Mouse (Mus musculus) lung, postnatal 10 days (tissue): ENCODE measurements at regions not wholly inside any gene's neighbourhood (a gene's known extent, or its start where the extent isn't known, plus 50 kb on each side); places are given as distances from the start of the nearest gene placed in this dataset.
A peak's percentile ranks its signal among the peaks of the same experiment; 100 is the strongest.

Source experiments
- DNase-seq: peaks from one replicate; pipeline ENCODE4 v3.0.0; 2021

DNA sequence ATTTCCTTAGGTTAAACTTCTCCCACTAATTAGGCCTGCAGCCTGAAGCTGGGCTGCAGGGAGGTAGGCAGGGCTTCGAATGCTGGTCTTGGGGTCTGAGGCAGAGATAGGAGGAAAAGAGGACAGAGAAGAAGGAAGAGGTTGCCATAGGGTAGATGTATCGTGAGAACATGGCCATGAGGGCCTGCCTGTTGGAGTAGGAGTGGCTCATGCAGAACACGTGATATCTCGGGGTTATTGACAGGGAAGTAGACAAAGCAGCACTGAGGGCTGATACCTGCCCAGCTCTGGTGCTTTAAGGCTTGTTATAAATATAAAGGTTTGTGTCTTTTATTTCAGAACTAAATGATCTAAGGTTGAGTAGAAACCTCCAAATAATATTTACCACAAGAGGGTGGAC, 628.9 kb downstream of the Zfp706 start:
- no peak for DNase-seq

DNA sequence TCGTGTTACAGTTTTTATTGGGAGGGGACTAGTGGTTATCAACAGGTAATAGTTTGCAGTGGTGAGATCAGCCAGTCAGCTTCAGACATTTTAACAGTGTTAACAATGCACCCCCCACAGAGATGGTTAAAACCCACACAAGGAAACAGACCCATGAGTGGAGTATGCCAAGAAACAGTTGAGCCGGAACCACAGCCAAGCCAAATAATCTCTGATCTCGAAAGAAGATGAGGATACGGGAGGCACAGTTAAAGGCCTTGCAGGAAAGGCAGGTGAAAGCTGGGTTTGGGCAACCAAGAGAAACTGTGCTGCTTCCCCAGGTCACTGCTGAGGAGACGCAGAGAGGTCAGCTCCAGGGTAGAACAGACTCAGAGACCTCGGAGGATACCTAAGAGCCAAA, 631.0 kb downstream of the Zfp706 start:
- DNase-seq: no peak

DNA sequence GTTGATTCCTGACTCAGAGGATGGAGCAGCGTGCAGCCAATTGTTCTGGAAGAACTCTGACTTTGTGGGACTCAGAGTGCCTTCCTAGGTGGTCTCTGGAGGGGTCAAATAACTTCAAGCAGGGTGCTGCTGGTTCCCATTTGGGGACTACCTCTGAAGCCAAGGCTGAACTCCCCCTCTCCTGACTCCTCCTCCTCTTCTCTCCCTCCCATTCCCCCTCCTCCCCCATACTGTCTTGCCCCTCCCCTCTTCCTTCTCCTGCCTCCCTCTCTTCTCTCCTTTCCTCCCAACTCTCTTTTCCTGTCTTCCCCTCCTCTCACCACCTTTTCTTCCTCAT, 632.1 kb downstream of the Zfp706 start:
- DNase-seq: peak; percentile 28

DNA sequence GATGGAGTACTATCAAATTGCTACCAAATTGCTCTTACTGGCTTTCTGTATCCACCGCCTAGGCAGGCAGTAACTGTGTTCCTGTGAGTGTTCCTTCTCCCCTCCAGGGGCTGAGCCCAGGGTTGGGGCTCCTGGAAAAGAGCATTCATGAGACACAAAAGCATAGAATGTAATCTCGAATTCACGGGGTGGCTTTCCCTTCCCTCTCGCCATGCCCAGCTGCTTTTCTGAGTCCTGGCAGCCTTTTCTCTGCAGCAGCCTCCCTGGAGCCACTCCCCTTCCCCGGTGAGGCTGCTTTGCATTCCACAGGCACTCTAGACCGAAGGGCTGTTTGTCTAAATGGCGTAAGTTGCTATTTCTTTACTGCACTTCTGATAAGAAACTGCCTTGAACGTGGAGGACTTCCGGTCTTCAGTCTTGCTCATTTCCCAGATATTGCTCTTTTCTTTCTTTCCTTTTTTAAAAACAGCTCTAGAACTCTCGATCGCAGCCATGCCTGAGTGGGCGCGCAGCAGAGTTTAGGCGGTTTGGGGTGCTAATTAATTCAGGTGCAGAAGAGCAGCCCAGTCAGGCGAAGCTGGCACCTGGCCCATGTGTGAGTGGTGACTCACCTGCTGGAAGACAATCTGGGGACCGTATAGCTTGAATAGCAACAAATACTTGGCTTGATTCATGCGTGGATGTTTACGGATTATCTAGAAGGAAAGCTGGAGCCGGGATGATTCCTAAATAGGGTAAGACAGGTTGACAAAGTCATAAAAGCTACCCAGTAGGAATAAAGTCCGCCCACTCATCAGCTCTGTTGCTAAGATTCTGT, 632.6 kb downstream of the Zfp706 start:
- DNase-seq: peak; percentile 80

DNA sequence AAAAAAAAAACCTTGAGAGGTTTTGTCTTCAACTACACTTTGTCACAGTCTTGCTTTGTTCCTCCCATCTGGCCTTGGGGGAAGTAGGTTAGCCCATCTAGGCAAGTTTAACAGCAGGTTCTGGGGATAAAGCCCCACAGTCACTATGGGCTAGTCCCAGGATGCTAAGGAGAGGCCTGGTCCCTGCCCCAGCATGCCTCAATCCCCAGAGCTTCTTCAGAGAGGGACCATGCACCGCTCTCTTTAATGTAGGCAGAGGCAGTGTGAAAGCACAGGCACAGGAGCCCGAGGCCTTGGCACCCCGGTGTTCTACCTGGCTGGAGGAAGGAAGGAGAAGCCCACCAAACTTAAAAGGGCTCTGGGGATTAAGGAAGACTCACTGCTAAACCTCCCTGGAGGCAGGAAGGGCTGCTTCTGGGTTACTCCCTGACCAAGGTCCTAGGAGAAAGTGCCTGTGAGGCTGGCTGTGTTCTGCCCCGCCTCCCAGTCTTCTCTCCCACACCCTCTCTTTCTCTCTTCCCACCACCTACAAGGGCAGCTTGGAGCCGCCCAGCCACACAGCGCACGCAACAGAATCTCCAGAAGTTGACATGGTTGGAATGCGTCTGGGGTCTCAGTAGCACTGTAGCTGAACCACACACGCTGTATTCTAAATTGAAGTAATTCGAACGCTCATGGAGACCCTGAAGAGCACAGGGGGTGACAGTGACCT, 633.5 kb downstream of the Zfp706 start:
- peak; percentile 51 for DNase-seq

DNA sequence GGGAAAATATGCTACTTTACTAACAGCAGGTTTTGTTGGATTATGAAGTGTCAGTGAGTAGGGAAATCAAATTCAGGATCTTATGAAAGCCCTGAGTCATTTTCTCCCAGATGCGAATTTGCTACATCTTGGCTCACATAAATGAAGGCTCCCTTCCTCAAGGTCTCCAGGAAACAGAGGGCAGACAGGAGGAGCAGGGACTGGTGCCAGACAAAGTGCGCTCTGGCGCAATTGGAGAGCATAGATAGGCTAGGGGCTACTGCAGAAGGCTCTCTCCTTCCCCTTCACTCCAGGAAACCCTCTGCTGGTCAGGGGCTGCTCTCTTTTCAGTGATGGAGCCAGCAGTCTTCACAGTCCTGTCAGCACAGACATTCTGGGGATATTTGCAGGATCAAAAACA, 634.1 kb downstream of the Zfp706 start:
- DNase-seq: peak; percentile 55

DNA sequence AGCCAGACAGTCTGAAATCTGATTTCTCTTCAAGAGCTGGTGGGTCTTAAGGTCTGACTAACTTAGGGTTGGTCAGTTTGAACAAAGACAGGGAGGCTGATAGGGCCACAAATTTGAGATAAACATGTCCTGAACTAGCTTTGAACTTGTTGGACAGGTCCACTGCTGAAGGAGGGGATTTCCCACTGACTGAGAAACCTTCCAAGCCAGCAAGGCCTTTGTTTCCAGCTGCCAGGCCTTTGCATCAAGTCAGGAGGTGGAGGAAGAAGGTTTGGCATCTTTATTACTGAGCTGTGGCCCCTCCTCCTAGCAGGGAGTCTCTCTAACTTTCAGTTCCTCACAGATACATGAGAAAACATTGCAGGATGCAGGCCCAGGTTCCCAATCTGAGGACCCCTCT, 636.2 kb downstream of the Zfp706 start:
- peak; percentile 35 for DNase-seq

DNA sequence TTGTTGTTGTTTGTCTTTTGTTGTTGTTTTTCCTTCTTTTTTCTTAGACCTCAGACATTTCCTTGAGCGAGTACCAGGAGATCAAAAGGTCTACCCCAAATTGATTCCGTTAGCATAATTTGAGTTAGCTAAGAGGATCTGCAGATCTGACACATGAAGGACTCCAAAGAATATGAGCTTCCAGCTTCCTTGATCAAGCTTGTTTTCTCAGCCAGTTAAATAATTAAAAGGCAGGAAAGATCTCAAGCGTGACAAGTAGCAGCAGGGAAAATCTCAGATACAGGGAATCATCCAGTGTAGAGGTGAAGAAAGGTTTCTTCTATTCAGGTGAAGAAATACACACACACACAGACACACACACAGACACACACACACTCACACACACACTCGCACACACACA, 636.7 kb downstream of the Zfp706 start:
- no peak for DNase-seq

DNA sequence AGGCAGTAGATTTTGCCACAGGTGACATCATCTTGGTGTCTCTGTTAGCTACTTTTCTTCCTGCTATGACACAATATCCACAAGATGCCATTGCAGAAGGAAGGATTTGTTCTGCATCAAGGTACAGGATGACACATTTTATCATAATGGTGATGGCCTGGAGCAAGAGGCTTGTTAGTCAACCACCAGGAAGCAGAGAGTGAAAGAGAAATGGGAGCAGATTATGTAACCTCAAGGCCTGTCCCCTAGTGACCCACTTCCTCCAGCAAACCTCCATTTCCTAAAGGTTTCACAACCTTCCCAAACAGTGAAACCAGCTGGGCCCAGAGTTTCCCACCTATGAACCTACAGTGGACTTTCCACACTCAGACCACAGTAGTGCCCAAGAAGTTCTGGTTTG, 640.3 kb downstream of the Zfp706 start:
- no peak for DNase-seq

DNA sequence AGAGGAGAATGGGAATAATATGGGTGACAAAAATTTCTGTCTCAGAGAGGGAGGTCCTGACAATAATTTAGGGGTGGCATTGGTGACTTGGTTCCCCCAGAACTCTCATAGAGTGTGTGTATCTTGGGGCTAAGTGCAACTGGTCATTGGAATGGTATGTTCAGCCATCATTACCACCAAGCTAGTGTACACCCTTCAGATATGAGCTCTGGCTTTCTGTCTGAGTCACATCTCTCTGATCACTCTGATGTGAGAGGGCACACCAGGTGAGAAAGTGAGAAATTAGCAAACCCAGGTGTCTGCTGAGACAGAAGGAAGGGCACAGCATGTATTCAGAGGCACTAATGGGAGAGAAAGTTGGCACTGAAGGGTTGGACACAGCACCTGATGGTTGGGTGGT, 642.8 kb downstream of the Zfp706 start:
- DNase-seq: no peak

DNA sequence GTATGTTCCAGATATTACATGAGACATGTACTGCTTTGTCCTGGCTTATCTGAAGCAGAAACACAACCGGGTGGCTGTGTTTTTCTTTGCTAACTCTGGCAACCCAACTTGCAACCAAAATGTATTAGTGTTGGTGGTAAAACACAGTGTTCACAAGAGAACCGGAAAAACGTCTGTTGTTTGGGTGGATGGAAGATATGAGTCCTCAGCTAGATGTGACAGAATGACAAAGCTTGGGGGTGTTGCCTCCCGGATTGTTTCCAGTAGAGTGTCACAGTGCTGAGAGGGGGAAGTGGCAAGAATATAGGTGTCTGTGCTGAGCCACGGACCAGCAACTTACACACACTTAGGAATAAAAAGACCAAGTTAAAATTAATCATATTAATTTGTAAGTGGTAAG, 643.5 kb downstream of the Zfp706 start:
- peak; percentile 35 for DNase-seq

DNA sequence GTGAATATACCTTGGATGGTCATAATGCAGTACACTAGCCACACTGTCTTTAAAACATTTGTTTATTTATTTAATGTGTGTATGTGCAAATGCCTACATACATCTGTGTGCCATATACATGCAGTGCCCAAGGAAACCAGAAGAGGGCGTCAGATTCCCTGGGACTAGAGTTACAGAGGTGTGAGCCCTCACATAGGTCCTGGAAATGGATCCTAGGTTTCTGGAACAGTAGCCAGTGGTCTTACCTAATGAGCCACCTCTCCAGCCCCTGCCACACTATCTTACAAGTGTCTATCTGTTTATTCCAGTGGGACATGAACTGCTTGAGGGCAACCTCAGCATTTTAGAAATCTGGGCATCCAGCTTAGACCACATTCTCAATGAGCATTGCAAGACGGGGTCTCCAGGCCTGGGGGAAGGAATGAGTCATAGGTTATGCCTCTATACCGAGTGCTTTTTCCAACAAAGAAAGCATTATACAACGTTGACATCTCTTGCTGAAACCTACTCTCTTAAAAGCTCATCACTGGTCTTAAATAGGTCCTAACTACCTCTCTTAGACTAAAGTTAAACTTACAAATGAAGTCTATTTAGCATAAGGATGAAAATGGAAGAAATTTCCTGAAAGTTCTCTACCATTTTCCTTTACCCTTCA, 644.5 kb downstream of the Zfp706 start:
- no peak for DNase-seq

DNA sequence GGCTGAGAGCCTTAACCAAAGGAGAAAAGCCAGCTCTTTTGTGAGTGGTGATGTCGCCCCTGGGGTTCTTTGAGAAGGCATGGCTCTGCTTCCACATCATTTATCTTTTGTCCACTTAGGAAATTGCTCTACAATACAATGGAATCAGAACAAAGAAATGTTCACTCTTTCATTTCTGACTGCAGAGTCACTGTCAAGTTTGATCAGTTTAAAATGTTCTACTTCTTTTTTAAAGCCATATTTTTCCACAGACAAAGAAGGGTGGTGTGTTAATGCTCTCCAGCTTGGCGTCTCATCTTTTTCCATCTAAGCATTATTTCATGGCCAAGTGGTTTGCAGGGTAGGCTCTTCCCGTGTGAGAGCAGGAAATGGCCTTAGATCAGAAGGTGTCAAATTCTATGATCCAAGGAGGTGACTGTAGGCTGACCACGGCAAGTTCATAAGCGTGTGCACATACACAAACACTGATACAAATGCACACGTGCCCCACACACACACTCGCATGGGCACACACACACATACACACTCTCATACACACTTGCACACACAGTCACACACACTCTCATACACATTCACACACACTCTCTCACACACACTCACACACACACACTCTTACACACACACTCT, 645.9 kb downstream of the Zfp706 start:
- DNase-seq: no peak

DNA sequence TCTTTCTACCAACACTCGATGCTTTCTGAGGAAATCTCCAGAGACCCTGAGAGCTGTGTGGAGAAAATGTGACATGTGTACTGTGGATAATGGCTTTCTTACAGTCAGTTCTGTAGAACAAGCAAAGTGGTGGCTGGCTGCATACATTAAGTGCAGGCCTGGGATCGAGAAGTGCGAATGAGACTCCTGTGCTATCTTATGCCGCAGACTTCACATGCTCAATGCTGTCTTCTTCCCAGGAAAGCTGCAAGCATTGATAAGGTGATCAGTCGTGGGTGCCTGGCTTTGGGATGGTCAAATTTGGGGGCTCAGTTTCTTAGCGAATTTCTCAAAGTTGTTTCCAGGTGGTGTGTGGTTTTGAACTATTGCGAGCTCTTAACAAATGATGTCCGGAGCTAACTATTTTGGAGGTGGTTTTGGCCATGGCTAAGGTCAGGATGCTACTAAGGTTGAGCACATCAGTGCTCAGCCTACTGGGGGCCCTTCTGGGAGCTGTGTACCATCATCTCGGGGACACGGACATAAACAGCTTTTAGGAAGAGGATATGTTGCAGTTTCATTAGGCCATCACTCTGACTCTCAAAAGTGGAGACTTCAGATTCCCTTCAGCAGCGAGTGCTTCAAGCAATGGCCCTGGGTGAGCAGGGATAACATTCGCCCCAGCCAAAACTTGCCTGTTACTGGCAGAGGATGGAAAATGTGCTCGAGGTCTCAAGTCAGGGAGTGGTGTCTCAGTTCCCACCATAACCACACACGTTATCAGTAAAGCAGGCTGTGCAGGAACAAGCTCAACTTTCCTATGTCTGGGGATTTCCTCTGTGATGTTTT, 646.7 kb downstream of the Zfp706 start:
- DNase-seq: peak; percentile 35

DNA sequence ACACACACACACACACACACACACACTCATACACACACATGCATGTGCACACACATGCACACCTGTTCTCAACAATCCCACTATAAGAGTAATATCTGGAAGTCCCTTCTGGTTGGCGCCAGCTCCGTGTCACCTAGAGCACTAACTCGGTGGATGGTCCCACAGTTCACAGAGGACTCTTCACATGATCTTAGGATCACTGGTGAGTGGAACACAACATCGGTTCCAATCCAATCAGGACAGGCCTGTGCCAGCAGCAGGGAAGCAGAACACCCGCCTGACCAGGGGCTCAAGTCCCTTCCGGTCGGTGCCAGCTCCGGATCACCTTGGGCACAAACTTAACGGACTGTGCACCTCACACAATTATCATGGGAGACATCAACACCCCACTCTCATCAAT, 651.7 kb downstream of the Zfp706 start:
- DNase-seq: no peak

DNA sequence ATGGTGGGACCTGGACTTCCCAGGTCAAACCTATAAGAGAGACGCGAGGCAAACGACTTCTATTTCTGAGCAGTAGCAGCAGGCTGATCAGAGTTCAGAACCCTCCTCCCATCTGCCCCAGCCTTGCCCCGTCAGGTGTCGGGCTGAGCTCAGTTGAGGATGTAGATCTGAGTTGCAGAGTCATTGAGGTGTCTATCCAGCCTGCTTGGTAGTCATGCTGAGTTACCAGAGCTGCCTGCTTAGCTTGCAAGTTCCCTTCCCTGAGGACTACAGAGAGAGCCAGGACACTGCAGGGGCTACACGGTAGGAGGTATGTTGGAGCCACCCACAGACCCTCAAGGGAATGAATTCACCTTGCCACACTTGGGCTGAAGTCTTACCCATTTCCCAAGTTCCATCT, 653.0 kb downstream of the Zfp706 start:
- DNase-seq: no peak

DNA sequence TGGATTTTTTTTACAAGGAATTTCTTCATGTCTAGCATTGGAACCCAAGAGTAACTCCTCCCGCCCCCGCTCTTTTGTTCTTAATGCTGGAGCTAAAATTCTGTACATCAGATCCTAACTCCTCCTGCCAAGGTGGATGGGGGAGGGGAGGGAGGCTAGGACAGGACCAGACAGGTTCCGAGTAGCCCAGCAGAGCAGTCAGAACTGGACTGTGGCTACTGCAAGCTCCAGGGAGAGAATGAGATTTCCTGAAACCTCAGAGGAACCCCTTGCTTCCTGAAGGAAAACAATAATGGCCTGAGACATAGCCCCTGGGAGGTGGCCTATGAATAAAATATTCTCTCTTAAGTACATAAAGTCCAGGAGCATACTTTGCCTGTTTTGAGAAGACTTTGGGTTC, 653.8 kb downstream of the Zfp706 start:
- DNase-seq: no peak

DNA sequence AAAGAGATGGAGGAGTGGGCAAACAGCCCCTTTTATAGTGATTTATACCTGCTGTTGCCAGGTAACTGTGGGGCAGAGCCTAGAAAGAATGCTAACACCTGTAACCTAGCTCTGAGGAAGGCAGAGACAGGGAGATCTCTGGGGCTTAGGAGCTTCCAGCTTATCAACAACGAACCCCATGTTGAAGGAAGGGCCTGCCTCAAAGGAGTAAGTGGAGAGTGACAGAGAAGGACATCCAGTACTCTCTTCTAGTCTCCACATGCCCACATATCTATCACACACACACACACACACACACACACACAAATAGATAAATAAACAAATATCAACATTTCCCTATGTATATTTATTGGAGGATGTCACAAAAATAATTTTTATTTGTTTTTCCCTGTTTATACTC, 654.6 kb downstream of the Zfp706 start:
- no peak for DNase-seq

DNA sequence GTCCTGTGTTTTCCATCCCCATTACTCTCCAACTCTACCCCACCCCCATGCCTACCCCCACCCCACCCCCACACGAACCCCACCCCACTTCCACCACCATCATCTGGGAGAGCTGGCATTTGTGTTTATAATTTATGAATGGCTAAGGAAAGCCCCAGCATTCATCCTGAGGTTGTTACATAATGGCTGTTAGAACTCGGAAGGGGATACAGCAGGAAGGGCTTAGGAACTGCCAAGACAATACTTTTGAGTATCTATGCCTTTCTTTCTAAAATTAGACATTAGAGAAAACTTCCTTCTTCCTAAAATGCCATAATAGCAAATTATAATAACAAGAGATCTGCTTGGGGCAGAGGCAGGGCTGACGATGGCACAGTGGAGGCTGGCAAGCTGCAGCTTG, 655.9 kb downstream of the Zfp706 start:
- DNase-seq: no peak

DNA sequence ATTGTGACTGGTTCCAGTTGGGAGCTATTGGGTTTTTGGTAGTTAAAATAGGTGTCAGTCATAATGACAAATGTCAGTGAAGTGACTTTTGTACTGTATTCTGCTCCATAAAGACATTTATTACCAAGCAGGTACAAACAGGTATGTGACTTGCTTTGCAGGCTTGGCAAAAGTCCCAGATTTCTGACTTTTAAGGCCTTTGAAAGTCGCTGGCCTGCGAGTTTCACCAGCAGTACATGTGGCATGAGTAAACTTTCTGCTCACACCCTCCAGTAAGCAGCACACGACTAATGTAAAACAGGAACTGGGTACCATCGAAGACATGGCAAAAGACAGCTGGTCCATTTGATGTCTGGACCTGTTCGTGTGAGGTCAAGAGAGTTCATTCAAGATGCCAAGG, 659.2 kb downstream of the Zfp706 start:
- DNase-seq: no peak

DNA sequence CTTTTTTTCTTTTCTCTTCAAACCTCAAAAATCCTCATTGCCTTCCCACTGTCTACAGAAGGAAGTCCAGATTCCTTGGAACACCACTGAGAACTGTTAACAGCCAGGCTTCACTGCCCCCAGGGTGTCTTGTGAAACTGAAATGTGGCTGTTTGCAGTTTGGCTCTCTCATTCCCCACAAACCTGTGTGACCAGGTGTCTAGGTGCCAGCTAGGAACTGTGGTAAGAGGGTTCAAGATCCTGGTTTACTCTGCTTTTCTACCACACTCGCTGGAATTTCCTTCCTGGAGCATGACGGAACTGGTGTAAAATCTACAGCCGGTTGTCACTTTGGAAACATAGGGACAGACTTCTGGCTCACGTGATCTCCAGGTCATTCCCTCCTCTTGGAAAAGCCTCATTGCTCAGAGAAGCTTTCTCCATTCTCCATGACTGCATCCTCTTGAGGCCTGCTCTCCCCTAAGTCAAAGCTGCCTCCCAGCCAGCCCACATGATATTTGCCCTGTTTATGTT, 660.2 kb downstream of the Zfp706 start:
- DNase-seq: peak; percentile 44

DNA sequence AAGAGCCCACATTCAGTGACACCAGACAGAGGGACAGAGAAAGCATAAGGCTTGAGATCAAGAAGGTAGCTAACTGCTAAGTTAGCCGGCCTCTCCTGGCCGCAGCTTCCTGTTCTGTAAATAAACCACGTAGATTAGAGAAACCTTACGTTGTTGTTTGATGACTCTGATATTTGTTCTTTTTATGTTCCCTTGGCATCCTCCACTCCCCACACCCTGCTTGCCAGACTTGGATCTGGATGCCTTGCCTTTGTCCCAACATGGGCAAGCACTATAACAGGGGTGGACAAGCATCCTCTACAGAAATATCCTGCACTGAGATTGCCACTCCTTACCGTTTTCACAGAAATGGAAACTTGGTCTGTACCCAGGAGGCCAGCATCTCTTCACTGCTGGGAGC, 661.4 kb downstream of the Zfp706 start:
- DNase-seq: peak; percentile 36

DNA sequence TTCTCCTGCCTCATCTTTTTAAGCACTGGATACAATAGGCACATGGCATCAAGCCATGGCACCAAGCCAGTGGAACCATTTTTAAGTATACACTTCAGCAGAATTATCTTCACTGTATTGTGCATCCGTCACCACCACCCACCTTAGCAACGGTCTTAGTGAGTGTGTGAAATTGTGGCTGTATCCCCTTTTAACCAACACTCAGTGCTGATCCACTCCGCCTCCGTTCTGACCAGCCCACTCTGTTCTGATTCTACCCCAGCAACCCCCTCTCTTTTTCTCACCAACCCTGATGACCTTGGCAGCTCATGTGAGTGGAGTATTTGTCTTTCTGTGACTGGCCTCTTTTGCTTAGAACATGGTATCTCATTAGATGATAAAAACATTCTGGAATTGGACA, 662.2 kb downstream of the Zfp706 start:
- DNase-seq: peak; percentile 77
